Mouse (Mus musculus) urinary bladder, postnatal 4 days (tissue): Measurements from ENCODE around the gene Tmem88b.

Experiments
- DNase-seq, 2 experiments: peaks; one replicate each; pipeline ENCODE4 v3.0.0; 2021 to 2022; ENCODE audit warnings: low spot score in 2 of 2

The Tmem88b gene

DNA sequence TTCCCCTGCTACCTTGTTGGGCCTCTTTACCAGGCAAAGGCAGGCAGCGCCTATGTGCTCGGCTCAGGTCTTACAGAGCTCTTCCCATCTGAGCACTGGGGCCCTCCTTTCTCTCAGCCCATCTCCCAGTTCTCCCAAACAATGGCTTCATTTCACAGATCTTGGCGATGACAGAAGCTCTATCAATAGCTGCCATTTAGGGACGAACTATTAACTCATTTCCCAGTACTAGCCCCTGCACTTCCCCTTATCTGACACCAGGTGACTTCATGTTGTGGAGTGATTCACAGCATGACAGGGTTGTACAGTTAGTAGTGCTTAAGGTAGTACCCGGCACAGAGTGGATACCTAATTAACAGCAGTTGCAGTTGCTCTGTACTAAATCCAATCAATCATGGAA, at the start of gene Tmem88b:
Gene Tmem88b (minus strand): TSS at position 56 of the 400 bp plus-strand sequence.
- DNase-seq, result no peak

DNA sequence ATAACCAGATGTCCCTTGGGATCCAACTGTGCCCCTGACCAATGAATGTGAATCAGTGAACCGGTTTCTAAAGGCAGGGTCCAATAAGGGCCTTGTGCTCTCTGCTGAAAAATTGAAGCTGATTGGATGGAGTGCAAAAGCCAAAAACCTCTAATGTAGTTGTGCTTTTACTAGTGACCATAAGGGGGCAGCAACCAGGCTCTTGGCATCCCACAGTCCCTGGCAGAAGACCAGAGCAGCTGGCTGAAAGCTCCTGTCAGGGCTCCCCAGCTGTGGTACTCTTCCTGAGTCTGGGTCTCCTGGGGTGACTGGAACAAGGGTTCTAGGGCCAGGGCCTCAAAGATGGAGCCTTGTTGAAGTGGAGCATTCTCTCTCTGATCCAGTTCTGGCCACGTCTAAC, 48.2 kb upstream of the Tmem88b start:
- peak; percentile 81 to 84 for DNase-seq

DNA sequence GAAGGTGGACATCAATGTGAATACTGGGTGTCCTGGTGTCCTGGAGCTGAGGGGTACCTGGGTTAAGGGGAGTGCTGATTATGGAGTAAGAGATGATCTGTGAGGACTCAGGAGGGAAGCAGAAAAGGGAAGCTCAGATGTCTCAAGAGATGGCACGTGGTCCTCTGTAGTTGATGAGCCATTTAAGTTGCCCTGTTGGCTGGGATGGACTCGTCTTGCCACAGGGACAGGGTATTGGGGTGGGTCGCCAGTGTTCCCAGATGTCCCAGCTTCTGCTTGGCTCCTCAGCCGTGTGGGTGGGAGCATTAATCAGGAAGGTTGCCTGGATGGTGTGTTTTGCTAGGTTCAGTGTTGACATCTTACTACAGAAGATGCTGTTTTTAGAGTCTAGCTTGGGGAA, 47.6 kb upstream of the Tmem88b start:
- DNase-seq, result no peak

DNA sequence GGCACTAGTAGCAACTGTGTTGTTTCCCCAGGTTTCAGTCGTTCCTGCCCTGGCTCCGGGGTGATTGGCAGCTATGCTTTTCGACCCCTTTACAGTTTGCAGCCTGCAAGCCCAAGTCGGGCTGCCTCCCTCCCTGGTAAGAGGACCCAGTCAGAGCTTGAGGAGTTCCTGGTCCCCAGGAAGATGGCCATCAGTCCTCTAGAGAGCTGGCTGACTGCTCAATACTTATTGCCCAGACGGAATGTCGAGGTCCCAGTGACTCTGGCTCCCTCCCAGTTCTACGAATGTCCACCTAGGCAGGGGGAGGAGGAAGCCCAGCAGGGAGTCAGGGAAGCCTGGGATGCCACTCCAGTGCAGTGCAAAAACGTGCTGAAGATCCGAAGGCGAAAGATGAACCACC, 46.6 kb upstream of the Tmem88b start:
- DNase-seq, result no peak

DNA sequence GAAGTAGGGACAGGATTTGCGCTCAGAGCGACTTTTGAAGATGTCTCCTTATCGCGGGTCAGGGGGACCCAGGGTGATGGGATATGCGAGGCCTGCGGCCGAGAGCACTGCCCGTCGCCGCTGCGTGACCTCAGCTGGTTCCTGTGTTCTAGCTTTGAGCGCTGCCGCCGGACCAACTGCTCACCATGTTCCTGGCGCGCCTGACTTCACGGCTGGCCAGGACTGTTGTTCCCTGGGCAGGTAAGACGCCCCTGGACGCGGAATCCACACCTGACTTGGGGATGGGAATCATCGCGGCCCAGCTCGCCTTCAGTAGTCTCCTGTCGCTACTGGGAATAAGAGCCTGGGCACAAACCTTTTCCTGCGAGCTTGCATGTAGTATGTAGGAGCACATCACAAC, 46.2 kb upstream of the Tmem88b start:
- DNase-seq, result no peak

DNA sequence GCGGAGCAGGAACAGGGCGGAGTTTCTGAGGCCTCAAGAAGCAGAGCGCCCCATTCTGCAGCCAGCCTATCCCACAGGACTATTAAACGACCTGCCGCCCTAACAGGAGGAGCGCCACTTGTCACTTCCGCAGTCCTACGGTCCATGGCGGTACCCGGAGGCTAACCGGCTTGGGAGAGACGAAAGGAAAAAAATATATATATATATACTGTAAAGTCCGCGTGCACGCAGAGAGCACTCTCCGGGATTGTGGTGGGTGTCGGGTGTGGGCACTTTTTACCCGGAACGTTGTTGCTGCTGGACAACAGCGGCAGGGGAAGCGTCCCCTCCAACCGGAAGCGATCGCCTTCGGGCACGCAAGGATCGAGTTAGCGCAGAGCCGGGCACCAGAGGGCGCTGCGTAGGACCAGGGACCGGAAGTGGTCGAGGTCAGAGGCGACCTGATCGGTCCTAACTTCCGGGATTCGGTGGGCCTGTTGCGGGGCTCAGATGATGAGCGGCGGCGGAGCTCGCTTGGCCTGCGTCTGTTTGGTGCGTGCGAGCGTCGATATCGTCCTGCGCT, 45.6 kb upstream of the Tmem88b start, which contains the start of gene Aurkaip1:
Gene Aurkaip1 (plus strand): TSS at position 68 of the 562 bp plus-strand sequence.
- DNase-seq, result peak; percentile 94 to 97

DNA sequence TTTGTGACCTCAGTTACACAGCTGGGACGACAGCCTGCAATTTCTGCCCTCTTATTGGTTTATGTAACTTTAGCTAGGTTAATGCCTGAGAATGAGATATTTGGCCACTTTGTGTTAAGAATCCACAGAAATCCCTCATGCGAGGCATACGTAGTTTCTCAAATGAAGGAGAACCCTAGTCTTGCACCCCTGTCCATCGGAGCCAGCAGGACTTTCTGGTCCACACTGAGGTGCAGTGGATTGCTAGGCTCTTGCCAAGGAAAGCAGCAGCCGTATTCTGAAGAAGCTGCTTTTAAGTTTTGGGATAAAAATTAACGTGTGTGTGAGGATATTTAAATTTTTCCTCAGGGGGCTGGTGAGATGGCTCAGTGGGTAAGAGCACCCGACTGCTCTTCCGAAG, 44.9 kb upstream of the Tmem88b start:
- no peak for DNase-seq

DNA sequence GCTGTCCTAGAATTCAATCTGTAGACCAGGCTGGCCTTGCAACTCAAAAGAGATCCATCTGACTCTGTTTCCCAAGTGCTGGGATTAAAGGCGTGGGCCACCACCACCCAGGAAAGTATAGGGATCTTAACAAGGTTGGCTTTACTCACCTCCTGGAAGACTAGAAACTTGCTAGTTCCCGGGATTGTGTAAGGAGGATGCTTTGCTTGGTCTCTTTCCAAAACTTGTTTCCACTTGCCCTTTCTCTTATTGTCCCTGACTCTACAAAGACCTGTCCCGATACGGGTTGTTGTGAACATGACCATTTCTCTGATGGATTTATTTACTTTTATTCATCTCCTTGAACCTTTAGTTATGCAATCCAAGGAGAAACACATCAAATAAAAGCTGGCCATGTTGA, 44.2 kb upstream of the Tmem88b start:
- no peak for DNase-seq

DNA sequence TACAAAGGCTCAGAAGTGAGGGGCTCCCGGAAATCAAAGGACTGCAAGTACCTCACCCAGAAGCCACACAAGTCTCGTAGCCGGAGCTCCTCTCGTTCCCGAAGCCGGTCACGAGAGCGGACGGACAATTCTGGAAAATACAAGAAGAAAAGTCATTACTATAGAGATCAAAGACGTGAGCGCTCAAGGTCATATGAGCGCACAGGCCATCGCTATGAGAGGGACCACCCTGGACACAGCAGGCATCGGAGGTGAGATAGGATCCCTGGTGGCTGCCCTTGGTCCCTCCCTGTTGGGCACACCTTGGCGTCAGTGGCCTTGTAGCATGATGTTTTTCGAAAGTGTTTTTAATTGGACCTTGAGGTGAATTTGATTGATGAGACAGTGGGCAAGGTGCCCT, 37.8 kb upstream of the Tmem88b start:
- no peak for DNase-seq

DNA sequence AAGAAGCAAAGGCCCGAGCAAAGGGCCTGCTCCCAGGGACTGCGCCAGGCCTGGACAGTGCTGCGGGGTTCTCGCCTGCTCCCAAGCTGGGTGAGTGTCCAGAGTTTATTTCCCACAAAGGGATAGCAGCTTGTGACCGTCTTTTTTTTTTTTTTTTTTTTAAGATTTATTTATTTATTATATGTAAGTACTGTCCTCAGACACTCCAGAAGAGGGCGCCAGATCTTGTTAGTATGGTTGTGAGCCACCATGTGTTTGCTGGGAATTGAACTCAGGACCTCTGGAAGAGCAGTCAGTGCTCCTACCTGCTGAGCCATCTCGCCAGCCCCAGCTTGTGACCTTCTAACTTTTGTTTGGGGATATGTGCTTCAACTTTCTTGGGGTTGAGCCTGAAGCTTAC, 35.4 kb upstream of the Tmem88b start:
- DNase-seq, result no peak

DNA sequence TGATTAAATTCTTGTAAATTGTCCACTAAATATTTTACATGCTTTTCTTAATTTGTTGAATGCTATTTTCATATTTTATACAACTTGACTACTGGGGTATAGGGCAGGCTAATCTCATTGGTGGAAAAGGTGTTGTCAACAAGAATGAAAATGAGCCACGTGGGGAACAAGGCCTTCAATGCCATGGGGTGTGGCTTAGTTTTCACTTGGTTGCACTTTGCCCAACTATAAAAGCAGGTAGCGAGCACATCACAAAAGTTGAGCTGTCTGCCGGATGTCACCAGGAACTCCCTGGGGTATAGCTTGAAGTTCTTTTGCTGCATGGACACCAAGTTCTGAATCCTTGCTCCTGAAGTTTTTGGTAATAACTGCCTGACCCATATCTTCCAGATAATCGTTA, 31.9 kb upstream of the Tmem88b start:
- DNase-seq, result no peak

DNA sequence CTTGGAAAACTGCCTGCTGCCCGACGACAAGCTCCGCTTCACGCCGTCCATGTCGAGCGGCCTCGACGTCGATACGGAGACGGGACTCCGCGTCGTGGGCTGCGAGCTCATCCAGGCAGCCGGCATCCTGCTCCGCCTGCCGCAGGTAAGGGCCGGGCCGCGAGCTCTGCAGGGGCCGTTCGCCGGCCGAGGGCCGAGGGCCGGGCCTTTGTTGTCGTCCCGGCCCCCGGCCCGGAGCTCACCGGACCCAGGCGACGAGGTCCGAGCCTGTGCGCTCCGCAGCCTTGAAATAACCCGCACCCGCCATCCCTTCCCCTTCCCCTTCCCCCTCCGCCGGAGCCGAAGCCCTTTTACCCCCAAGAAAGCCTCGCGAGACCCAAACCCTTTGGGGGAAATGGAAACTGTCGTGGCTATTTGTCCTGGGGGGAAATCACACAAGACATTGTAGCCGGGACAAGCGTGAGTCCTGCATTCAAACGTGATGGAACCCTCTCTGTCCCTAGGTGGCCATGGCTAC, 27.0 kb upstream of the Tmem88b start:
- no peak for DNase-seq

DNA sequence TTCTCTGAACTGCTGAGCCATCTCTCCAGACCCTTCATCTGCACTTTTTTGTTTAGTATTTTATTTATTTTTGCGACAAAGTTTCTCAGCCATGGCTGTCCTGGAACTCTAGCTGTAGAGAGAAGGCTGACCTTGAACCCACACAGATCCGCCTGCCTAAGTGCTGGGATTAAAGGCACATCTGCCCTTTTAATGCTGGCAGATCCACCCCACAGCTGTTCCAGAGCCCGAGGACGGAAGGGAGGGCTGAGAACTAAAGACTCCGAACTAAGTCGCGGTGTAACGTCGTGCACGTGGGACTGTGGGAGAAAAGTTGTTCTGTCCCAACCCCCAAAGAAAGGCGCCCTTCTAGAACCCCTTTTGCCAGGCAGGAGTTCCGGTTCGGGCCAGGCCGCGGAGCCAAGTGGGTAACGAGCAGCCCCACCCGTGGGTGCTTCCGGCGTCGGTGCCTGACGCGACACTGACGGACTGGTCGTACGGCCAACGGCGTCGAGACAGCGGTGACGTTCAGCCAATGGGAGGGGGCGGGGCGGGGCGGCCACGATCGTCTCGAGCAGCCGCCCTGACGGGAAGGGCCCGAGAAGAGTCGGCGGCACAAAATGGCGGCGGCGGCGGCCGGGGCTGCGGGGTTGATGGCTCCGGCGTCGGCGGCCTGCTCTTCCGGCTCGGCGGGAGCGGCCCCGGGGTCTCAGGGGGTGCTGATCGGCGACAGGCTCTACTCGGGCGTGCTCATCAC, 26.4 kb upstream of the Tmem88b start, which contains the start of gene Ccnl2:
Gene Ccnl2 (plus strand): TSS at position 561 of the 736 bp plus-strand sequence.
- peak; percentile 92 to 93 for DNase-seq

DNA sequence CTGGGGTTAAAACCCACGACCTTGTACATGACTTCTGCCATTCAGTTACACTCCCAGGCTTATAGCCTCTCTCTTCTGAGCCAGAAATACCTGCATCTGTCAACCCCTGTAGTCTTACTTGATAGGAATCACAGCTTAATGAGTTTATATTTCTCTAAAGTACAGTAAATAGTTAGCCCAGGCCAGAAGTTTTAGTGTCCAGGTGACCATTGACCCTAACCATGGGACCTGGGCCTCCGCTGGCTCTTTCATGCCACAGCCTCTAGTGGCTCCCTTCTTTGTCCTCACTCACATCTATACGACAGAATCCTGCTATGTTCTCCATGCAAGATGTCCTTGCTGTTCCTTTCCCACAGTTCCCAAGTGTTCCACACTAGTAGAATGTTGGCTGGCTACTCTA, 22.2 kb upstream of the Tmem88b start:
- no peak for DNase-seq

DNA sequence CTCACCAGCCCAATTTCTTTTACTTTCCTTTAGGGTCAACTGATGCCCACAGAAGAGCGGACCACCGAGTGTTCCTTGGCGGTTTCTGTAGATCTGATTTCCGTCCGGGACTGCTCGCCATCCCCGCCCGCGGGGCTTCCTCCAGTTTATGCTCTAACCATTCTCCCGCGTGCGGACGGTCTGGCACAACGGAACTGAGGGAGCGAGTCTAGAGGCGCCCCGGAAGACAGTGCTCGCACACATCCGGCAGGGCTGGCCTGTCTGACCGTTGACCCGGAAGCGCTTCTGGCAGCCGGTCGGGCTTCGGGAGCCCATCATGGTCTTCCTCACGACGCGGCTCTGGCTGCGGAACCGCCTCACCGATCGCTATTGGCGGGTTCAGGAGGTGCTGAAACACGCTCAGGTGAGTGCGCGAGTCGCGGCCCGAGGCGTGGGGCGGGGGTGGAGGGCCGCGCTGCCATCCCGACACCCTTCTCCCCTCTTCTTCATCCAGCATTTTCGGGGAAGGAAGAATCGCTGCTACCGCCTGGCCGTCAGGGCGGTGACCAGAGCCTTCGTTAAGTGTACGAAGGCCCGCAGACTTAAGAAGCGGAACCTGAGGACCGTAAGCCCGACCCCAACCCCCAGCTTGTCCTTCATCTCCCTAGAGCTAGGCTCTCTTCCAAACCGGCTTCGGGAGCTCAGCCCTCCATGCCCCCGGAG, 17.8 kb upstream of the Tmem88b start:
- peak; percentile 94 to 98 for DNase-seq

DNA sequence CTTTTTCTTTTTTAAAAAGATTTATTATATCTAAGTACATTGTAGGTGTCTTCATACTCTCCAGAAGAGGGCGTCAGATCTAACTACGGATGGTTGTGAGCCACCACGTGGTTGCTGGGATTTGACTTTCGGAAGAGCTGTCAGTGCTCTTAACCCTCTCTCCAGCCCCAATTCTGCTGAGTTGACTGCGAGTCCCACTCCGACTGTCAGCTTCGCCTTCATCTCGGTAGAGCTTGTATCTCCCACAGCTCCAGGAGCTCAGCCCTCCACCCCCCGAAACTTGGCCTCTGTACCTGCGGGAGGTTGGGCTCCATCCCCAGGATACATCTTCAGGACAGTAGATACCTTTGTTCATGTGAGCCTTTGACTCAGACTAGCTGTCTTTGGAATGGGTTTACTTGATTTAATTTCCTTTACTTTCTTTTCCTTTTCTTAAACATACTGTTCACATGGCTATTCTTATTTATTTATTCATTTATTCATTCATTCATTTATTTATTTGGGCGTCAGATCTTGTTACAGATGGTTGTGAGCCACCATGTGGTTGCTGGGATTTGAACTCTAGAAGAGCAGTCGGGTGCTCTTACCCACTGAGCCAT, 17.2 kb upstream of the Tmem88b start, which contains the start of gene Mrpl20:
Gene Mrpl20 (plus strand): TSS at position 138 of the 599 bp plus-strand sequence.
- no peak for DNase-seq

DNA sequence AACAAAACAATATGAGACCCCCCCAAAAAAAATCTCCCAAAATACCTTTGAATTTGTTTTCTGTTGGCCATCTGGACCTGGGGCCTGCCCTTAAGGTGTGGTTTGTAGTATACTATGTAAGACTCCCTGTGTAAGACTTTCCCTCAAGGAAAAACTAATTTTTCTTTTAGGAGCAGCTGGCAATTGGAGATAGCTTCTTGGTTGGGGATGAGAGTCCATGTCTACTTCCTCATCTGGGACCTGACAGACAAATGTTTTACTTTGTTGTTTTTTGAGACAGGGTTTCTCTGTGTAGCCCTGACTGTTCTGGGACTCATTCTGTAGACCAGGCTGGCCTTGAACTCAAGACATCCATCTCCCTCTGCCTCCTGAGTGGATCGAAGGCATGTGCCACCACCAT, 16.4 kb upstream of the Tmem88b start:
- no peak for DNase-seq

DNA sequence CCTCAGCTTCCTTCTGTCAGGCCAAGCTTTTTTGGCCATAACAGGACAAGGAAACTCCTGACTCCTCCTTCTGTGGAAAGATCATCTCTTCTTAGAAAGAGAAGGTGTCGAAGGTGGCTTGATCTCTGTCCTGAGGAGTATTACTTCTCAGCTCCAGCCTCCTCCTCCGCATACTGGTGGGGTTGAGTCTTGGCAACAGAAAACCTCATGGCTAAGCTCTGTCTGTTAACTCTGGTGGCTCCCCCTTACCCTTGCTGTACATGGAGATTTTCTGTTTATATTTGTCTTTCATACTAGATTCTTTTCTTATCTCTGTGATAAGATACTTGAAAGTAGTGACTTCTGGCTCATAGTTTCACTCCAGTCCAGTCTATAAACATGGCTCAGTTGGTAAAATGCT, 8.1 kb upstream of the Tmem88b start:
- DNase-seq, result no peak

DNA sequence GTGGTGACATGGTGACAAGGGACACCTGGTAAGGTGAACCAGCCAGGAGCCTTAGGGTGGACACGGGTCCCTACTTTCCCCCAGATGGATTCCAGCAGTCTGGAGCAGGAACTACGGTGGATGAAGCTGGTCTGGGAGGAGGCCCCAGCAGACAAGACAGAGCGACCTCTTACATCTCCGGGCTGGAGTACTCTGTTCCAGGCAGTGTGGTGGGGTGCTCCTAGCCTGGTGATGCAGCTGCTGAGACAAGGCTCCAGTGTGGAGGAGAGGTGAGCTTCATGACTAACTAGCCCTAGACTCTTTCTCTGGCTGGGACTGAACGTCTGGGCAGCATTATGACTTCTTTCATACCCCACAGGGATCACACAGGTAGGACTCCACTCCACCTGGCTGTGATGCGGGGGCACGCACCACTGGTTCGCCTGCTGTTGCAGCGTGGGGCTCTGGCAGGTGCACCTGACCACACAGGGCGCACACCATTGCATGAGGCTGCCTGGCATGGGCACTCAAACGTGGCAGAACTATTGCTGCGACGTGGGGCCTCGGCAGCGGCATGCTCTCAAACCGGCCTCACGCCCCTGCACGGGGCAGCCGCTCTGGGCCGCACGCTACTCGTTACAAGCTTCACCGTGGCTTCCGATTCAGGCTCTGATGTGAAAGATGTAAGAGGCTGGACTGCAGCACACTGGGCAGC, 5.7 kb upstream of the Tmem88b start:
- no peak for DNase-seq

DNA sequence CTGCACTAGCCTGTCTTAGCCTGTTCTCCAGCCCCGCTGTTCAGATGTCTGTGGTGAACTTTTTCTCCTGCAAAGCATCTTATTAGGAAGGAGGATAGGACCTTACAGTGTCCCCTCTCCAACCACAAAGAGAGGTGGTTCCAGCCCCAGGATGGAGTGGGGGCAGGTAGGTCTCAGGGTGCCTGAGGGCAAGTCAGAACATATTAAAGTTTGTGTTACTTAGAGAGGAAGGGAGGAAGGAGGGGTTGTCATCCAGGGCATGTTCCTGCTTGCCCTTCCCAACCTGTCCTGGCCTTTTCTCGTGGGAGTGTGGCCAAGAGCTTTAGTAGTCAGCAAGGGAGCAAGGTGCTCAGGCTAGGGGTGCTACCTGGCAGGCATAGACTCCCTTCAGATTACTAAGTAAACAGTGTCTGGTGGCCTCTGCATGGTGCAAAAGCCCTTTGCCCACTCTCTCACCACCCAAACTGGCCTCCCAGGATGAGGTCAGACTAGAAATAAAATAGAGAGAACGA, 5.0 kb upstream of the Tmem88b start:
- DNase-seq, result no peak

DNA sequence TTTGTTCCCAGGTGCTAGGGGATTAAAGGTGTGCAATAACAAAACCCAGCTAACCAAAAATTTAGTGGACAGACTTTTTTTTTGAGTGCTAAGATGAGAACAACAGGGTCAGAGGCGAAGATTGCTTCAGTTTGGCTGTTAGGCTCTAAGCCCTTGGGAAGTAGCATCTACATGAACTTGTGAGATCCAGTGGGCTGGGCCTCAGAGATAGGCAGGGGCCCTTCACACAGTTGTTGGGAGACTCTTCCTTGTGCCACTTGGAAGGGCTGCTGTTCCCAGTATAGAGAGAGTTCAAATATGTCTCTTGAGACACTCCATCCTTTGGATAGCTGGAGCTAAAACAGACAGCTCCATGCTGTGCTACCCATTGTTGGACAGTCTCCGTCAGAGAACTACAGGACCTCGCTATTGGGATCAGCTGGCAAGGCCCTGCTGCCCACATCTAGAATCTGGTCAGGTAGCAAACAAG, 4.4 kb upstream of the Tmem88b start, which contains the start of gene Ankrd65:
Gene Ankrd65 (plus strand): TSS at position 419 of the 469 bp plus-strand sequence.
- no peak for DNase-seq
